Mouse (Mus musculus) megakaryocyte-erythroid progenitor cell, adult 5-6 weeks (primary cell): ENCODE results near the gene Faf1. TPM values are rescaled to one million over a fixed set of nuclear protein-coding genes. Genes with fewer than 3 reads are reported as not detected.

Experiments used
- ATAC-seq: replicated peaks from 2 replicates; pipeline ENCODE4 v1.8.0; 2016; ENCODE audit warnings: mild to moderate bottlenecking, inconsistent platforms; ENCODE audit not compliant: severe bottlenecking, poor library complexity, low FRiP score, low TSS enrichment
- total RNA-seq, 2 experiments: library from RNA; stranded (forward) in 1 of 2; stranded (reverse) in 1 of 2; fragments of 200-1000, 215-1000 nt in 1 of 2; fragments of >200 nt in 1 of 2; fragmentation: Nextera tagmentation in 1 of 2; gene quantifications; 2 replicates each; pipeline ENCODE4 v1.2.3; 2014 to 2017

Gene Faf1
- total RNA-seq, 2 experiments from 2014 or later: 36.9 to 45.1 TPM

DNA sequence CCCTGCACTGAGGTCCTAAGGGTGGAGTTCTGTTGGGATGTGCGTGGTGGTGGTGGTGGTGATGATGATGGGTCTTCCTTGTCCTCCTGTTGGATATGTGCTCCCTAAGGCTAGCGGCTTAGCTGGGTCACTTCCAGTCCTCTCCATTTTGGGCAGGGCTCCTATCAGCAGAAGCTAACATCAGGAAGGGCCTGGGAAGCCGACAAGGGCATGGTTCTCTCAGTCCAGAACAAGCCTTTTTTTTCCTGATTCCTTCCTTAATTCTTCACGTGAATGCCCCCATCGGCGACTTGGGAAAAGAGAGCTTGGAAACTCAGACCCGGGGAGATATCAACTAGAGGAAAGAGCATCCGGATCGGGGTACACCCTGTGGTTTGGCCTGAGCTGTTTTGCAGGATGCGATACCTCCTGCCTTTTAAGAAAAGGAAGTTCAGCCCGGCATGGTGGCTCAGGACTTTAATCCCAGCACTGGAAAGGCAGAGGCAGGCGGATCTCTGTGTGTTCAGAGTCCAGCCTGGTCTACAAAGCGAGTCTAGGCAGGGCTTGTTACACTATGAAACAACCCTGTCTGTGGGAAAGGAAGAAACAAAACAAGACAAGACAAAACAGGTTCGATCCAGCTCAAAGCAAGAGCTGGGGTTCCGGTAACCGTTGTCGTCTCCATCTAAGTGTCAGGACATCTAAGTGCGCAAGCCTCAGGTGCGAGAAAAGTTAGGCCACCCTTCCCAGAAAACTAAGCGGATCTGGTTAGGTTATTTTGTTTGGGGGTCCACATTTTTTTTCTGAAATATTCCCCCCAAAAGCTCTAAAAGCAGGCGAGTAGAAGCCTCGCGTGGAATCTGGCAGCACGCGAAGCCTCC lies 299.2 kb downstream of the Faf1 start:
- no peak for ATAC-seq

DNA sequence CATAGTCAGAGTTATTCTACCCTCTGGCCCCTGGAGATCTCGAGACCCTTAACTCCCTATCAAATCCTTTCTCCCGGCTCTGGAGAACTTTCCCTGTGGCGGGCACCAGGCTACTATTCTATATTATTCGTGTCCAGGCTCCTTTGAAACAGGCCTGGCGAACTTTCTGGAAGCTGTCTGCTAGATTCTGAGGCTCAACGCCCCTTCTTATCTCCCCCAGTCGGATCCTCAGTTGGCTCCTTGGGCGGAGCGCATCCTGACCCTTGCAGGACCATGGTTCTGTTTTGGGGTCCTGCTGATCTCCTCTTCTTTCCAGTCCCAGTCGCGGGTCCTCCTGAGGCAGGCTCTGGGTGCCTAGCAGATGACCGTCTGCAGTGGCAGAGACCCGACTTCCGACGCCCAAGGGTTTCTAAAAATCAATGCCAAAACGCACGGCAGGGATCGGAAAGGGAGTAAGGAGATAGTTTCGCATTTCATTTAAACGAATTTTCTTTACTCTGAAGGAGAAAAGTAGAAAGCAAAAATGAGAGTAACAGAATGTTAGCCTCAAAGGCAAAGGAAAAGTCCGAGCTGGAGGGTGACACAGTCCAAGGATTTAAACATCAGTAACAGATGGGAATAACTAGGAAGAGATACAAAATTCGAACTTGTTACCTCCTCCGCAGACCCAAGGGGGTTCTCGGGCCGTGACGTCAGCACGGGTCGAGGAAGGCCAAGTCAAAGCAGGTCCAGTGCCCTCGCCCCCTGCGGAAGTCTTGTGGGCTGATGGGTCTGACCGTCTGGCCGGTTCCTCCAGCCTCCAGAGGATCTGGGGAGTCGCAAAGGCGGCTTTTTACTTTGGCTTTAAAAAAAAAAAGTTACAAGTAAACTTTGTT lies 300.1 kb downstream of the Faf1 start:
- no peak for ATAC-seq

DNA sequence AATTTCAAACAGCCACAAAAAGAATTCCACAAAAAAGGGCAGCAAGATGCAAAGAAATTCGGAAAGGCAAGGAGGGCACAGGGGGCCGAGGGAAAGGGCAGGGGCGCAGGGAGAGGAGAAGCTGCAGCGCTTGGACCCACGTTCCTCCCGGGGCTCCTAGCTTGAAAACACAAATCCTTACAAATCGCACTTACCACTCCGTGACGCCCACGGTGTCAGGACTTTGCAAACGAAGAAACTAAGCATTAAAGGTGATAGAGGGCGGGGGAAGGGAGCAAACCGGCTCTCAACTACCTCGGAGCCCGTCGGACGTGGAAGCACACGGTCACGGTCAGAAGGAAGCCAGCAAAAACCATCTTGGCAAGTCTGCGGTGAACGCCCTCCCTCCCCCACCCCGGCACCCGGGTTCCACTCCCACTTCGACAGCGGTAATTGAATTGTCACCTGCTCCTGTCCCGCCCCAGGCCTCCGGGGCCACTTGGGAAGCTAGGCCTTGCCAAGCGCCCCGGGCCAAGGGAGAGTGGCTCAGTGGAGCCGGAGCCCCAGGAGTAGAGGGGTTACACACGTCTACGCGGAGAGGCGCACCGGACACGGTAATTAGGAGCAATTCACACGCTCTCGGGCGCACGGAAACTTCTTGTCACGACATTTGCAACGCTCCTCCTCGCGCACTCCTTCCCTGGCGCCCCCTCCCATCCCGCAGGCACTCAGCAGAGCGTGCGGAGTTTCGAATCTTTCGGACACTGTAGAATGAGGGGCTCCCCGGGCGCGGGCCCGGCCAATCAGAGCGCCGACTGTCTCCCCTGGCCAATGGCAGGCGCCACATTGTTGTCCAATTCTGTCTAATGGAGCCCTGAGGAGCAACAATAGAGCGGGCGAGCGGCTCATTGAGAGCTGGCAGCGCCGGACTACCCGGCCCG lies 301.0 kb downstream of the Faf1 start, which contains the start of gene Dmrta2:
Gene Dmrta2 (plus strand): TSS at position 906 of the 920 bp plus-strand sequence.
- no peak for ATAC-seq

DNA sequence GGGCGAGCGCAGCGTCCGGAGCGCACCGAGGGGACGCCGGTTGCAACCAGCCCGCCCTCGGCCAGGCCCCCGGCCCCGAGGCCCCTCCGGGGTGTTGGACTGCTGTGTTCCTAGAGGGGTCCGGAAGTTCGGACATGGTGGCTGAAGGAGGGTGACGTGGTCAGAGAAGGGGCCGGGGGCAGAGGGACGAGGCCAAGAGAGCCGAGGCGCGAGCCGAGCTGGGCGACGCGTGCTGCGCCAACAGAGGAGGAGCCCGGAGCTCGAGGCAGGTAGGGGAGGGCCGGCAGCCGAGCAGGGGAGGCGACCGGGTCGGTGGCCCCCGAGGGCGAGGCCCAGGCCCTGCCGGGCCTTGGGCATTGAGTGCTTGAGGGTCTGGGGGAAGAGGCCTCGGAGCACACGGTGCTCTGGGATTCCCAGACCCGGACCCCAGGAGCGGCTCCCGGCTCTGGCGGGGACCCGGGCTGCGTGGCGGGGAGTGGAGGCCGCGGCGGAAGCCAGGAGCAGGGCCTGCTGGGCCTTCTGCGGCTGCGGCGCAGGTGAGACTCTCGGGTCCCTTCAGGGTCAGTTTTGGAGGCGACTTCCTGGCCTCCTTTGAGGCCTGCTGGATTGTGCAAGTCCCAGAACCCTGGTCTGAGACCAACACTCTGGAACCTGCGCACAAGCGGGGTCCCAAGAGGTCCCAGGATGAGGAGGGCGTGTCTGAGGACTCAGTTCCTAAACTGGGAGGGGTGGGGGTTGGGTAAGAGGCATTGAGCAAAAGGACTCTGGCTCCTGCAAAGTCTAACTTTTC lies 301.9 kb downstream of the Faf1 start:
- ATAC-seq: no peak

GRCm38 (mm10) chr4:109978858-109979340 lies 302.5 kb downstream of the Faf1 start:
- ATAC-seq: no peak

DNA sequence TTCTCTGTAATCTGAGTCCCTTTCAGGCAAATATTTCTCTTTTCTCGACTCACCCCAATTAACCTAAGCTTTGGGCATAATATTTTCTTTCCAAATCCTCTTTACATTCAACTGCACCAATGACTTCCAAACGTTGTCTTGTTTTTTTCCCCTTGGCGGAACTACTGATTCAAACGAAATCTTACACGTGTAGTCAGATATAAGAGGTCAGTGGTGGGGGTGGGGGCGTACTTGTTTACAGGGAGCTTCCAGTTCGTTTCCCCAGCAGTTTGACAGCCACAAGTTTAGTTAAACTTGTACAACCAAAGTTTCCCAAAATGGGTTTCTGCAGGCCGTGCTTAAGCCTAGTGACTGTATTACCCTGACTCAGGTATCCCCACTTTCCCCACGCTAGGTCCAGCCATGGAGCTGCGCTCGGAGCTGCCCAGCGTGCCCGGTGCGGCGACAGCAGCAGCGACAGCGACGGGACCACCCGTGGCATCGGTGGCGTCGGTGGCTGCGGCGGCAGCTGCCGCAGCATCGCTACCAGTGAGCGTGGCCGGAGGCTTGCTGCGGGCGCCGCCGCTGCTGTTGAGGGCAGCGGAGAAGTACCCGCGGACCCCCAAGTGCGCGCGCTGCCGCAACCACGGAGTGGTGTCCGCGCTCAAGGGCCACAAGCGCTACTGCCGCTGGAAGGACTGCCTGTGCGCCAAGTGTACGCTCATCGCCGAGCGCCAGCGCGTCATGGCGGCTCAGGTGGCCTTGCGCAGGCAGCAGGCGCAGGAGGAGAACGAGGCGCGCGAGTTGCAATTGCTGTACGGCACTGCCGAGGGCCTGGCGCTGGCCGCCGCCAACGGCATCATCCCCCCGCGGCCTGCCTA lies 303.3 kb downstream of the Faf1 start:
- ATAC-seq: no peak

DNA sequence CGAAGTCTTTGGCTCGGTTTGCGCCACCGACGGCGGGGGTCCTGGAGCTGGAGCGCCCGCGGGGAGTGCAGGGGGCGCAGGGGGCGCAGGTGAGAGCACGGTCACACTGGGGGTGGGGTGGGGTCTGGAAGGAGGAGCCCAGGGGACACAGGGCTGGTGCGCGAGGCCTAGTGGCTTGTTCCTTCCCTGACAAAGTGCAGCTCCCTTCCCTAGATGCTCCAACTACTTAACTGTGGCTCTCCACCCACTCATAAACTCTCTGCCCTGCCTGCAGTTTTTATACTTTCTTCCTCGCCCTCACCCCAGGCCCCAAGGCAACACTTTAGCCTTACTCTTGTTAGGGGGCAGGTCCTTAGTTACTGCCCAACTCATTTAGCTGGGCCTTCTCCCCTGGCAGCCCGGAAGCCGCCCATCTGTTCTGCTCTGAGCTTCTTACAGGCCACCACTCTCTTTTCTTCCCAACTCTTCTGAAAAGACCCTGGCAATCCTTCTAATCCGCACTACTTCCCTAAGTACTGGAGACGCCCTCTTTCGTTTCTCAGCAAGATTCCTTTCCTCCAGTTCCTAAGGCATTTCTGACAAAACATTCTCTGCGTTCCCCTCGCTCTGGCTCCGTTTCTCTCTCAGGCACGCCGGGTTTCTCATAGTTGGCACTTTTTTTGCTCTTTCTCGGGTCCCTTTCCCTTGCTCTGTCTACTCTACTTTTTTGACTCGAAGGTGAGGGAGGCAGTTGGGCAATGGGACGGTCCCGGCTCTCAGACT lies 304.1 kb downstream of the Faf1 start:
- no peak for ATAC-seq

DNA sequence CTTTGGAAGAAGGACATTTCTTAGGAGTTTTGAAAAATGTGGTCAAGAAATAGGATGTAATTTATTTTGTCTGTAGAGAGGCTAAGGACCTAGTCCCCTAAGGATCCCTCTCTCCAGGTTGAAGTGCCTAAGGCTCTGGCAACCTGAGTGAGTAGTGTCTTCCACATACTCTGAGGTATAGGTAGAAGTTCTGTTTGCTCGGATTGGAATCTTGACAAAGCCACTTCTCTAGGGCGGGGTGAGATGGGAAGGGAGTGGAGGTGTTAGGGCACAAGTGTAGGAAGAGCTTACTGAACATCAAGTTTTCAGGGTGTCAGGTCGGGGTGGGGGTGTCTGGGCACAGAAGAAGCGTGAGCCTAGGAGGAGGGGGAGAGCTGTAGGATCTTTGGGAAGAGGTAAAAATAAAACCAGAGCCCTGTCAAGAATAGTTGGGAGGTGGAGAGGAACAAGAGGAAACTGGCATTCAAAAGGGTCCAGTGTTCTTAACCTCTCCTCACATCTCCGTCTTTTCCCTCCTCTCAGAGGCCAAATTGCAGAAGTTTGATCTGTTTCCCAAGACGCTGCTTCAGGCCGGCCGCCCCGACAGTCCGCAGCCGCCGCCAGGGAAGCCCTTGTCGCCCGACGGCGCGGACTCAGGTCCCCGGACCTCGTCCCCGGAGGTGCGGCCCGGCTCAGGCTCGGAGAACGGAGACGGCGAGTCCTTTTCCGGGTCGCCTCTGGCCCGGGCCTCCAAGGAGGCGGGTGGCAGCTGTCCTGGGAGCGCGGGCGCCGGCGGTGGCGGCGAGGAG lies 304.9 kb downstream of the Faf1 start:
- ATAC-seq: no peak

DNA sequence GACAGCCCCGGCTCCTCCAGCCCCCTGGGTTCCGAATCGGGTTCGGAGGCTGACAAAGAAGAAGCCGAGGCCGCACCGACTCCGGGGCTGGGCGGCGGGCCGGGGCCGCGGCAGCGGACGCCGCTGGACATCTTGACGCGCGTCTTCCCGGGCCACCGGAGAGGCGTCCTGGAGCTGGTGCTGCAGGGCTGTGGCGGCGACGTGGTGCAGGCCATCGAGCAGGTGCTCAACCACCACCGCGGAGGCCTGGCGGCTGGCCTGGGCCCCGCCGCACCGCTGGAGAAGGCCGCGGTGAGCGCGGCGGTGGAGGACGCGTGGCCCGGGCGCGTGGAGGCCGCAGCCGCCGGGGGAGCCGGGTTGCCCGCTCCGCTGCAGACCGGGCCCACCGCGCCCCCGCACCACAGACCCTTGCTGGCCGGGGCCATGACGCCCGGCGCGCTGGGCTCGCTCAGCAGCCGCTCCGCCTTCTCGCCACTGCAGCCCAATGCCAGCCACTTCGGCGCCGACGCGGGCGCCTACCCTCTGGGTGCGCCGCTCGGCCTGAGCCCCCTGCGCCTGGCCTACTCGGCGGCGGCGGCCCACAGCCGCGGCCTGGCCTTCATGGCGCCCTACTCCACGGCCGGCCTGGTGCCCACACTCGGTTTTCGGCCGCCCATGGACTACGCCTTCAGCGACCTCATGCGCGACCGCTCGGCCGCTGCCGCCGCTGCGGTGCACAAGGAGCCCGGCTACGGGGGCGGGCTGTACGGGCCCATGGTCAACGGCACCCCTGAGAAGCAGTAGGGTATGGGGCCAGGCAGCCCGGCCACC lies 305.7 kb downstream of the Faf1 start:
- no peak for ATAC-seq

DNA sequence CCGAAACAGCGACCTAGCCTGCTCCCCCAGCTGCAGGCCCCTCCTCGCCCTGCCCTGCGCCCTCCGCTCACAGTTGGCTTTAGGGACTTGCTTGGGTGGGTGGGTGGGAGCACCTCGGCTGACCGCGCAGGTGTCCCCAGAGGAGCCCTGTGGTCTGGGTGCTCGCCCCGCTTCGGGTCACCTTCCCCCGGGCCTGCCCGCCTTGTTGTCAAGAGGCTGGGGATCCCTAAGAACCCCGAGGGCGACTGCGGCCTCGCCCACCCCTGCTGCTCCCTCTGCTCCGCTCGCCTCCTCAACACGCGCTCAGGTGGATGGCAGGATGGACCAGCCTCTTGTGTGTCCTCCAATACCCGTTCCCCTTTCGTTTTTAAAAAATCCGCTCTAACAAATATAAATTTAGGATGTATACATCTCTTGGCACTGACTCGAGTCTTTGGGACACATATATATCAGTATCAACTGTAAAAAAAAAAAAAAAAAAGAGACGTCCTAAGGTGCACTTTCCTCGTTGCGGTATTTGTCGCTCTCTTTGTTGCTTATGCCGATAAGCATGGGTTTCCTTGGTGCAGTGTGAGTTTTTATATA lies 306.4 kb downstream of the Faf1 start:
- no peak for ATAC-seq

GRCm38 (mm10) chr4:109983281-109984001 lies 307.1 kb downstream of the Faf1 start:
- ATAC-seq: no peak

DNA sequence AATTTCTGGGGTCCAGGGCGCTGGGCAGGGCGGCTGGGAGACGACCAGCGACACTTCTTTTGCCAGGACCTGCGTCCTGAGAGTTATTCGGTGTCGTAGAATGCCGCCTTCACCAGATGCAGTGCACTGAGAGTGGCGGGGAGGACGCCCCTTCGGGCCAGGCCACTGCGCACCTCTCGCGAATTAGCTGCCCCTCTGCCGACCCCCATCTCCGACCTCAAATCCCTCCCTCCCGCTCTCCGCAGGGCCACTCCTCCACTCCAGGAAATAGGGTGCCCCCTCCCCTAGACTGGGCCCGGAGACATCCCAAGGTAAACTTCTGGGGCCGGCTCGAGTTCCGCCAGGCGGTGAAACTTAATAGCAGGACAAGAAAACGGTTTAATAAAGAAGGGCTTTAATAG lies 307.6 kb downstream of the Faf1 start:
- ATAC-seq: no peak

GRCm38 (mm10) chr4:109984496-109985423 lies 308.4 kb downstream of the Faf1 start:
- 0 out of 2 replicates have a peak, but pooled peaks have one; percentile 6 for ATAC-seq
